Mouse (Mus musculus) gastrocnemius, adult 8-10 months (tissue): Measurements from ENCODE around the gene Ints2. TPM values are rescaled to one million over a fixed set of nuclear protein-coding genes. Genes with fewer than 3 reads are reported as not detected.
"Not testable (repeated sequence)": the region's sequence is repeated elsewhere in the genome, so short reads cannot be mapped to it uniquely, and the experiment has no call there.

Experiments
- DNase-seq, 2 experiments: peaks; one replicate each; pipeline ENCODE4 v3.0.0; 2022; ENCODE audit warnings: low spot score in 2 of 2
- total RNA-seq, 4 experiments: library from RNA; stranded (reverse); gene quantifications; 2 replicates each; pipeline ENCODE4 v1.2.4; 2022

Gene Ints2
- total RNA-seq = 1 to 10 TPM; 2.1 to 4.4 (median 3.7) TPM

GRCm38 (mm10) chr11:86257460-86258076, at the start of gene Ints2:
Ints2 (minus strand) TSS chr11:86257575.
- DNase-seq = peak; percentile 89 to 91

GRCm38 (mm10) chr11:86292201-86292600, 34.8 kb upstream of the Ints2 start:
- not testable (repeated sequence) for DNase-seq

GRCm38 (mm10) chr11:86291714-86292113, 34.3 kb upstream of the Ints2 start:
- no peak for DNase-seq

GRCm38 (mm10) chr11:86285729-86286128, 28.4 kb upstream of the Ints2 start:
- no peak for DNase-seq

GRCm38 (mm10) chr11:86278442-86279102, 21.2 kb upstream of the Ints2 start:
- DNase-seq = no peak

GRCm38 (mm10) chr11:86257054-86257453, 321 bp downstream of the Ints2 start:
- peak in 1 of 2 experiments; percentile 5 for DNase-seq

GRCm38 (mm10) chr11:86253342-86253741, 4.0 kb downstream of the Ints2 start:
- no peak for DNase-seq

- DNase-seq = no peak
Observed at GRCm38 (mm10) chr11:86232446-86232845, 24.9 kb downstream of the Ints2 start.

- DNase-seq = no peak
Observed at GRCm38 (mm10) chr11:86231781-86232350, 25.5 kb downstream of the Ints2 start.

- DNase-seq = no peak
Observed at GRCm38 (mm10) chr11:86226646-86227180, 30.7 kb downstream of the Ints2 start.

- DNase-seq = no peak
Observed at GRCm38 (mm10) chr11:86225761-86226160, 31.6 kb downstream of the Ints2 start.

GRCm38 (mm10) chr11:86211803-86212202, 45.6 kb downstream of the Ints2 start:
- DNase-seq = no peak

- DNase-seq = no peak
Observed at GRCm38 (mm10) chr11:86209123-86209522, 48.3 kb downstream of the Ints2 start.

- DNase-seq = no peak
Observed at GRCm38 (mm10) chr11:86205876-86206275, 51.5 kb downstream of the Ints2 start.

GRCm38 (mm10) chr11:86205031-86205430, 52.3 kb downstream of the Ints2 start:
- DNase-seq = no peak

- DNase-seq = no peak
Observed at GRCm38 (mm10) chr11:86201901-86202675, 55.3 kb downstream of the Ints2 start.

GRCm38 (mm10) chr11:86201037-86201786, 56.2 kb downstream of the Ints2 start, which contains the start of gene Brip1:
Brip1 (minus strand) TSS chr11:86201193.
- peak; percentile 72 to 82 for DNase-seq

GRCm38 (mm10) chr11:86200460-86201021, 56.8 kb downstream of the Ints2 start:
- DNase-seq = no peak

GRCm38 (mm10) chr11:86199733-86200132, 57.6 kb downstream of the Ints2 start:
- DNase-seq = no peak

- DNase-seq = not testable (repeated sequence)
Observed at GRCm38 (mm10) chr11:86185224-86185623, 72.2 kb downstream of the Ints2 start.
